Mouse (Mus musculus) monocyte, adult 5-6 weeks (primary cell): ENCODE measurements around the gene Fam78b. TPM values are rescaled to one million over a fixed set of nuclear protein-coding genes. Genes with fewer than 3 reads are reported as not detected.

Experiments
- ATAC-seq: fragments of 153-309, 156-312 bp; replicated peaks from 2 replicates; pipeline ENCODE4 v1.8.0; 2017; ENCODE audit warnings: mild to moderate bottlenecking; ENCODE audit not compliant: low TSS enrichment, insufficient number of reproducible peaks, severe bottlenecking, poor library complexity, low FRiP score
- total RNA-seq: library from RNA; stranded (forward); fragments of 200-1000, 200-491, 200-594 nt; gene quantifications from 3 replicates; pipeline ENCODE4 v1.2.3, GENCODE M21; 2017

Gene Fam78b
- total RNA-seq, 1 experiment from 2014 or later, result 2.5 TPM

- ATAC-seq, result no peak
Measured at GRCm38 (mm10) chr1:167022541-167023121, 21.4 kb downstream of the Fam78b start.

- ATAC-seq, result no peak
Measured at GRCm38 (mm10) chr1:167023794-167024193, 22.6 kb downstream of the Fam78b start.

GRCm38 (mm10) chr1:167024961-167025360, 23.7 kb downstream of the Fam78b start:
- no peak for ATAC-seq

GRCm38 (mm10) chr1:167032046-167032648, 30.9 kb downstream of the Fam78b start:
- ATAC-seq, result no peak

GRCm38 (mm10) chr1:167034435-167034834, 33.2 kb downstream of the Fam78b start:
- ATAC-seq, result no peak

- no peak for ATAC-seq
Measured at GRCm38 (mm10) chr1:167042558-167042957, 41.3 kb downstream of the Fam78b start.

- ATAC-seq, result no peak
Measured at GRCm38 (mm10) chr1:167046169-167046927, 45.1 kb downstream of the Fam78b start.

GRCm38 (mm10) chr1:167050859-167051258, 49.6 kb downstream of the Fam78b start:
- no peak for ATAC-seq

GRCm38 (mm10) chr1:167054029-167054428, 52.8 kb downstream of the Fam78b start:
- ATAC-seq, result no peak

- no peak for ATAC-seq
Measured at GRCm38 (mm10) chr1:167057543-167057942, 56.3 kb downstream of the Fam78b start.

GRCm38 (mm10) chr1:167059550-167060285, 58.5 kb downstream of the Fam78b start:
- ATAC-seq, result no peak

- ATAC-seq, result no peak
Measured at GRCm38 (mm10) chr1:167063971-167064370, 62.8 kb downstream of the Fam78b start.

GRCm38 (mm10) chr1:167065541-167065940, 64.3 kb downstream of the Fam78b start:
- no peak for ATAC-seq

GRCm38 (mm10) chr1:167065986-167066385, 64.8 kb downstream of the Fam78b start:
- ATAC-seq, result no peak

- no peak for ATAC-seq
Measured at GRCm38 (mm10) chr1:167066933-167067341, 65.7 kb downstream of the Fam78b start.

- no peak for ATAC-seq
Measured at GRCm38 (mm10) chr1:167069741-167070140, 68.5 kb downstream of the Fam78b start.

- ATAC-seq, result peak; percentile 24; the same call in 1 of the 2 replicates
Measured at GRCm38 (mm10) chr1:167070306-167070705, 69.1 kb downstream of the Fam78b start.

GRCm38 (mm10) chr1:167075726-167076125, 74.5 kb downstream of the Fam78b start:
- ATAC-seq, result no peak

GRCm38 (mm10) chr1:167079476-167079875, 78.3 kb downstream of the Fam78b start:
- ATAC-seq, result no peak
